ENCODE assay signal across 8 mouse cellular contexts in genomic region chr3:97185098-97185860, GRCm38 (mm10). TPM values are rescaled to one million over a fixed set of nuclear protein-coding genes. Genes with fewer than 3 reads are reported as not detected.
DNase-seq lines count a peak whose midpoint lies in the region; ATAC-seq and TF ChIP-seq lines count a peak whose summit lies in the region.

No protein-coding gene starts in this region.

- intact Hi-C loops in left cerebral cortex, postnatal 25 days (cut with DNase I), result loop anchor here (1.0 to 10.0 kb wide), 3 partner anchors 152 to 400 kb away; no protein-coding TSS in a partner anchor

- peak; percentile 87 for ATAC-seq in frontal cortex, adult (ENCODE audit: low TSS enrichment)
- ATAC-seq in intestine, postnatal 0 days, result 0 out of 2 replicates have a peak, but pooled peaks have one; percentile 28
- ATAC-seq in midbrain, embryonic 15.5 days (replicated peaks), result 0 out of 2 replicates have a peak, but pooled peaks have one; percentile 52

- no peak for TF ChIP-seq POLR2A in cerebellum, adult 2 months (IDR thresholded peaks at IDR 0.05; ENCODE audit: borderline replicate concordance, insufficient read depth, low read length)

- H3K27me3 ChIP-seq in cerebellum, adult 2 months (ENCODE audit: control insufficient read depth, insufficient read depth, low read length), result no peaks in the 10 kb centered on the region
- H3K27me3 ChIP-seq in intestine, postnatal 0 days (replicated peaks; ENCODE audit: control insufficient read depth, insufficient read depth, low read length), result no peaks in the 10 kb centered on the region
- no peaks in the 10 kb centered on the region for H3K27me3 ChIP-seq in midbrain, embryonic 15.5 days (replicated peaks)

- no peaks in the 10 kb centered on the region for H3K9me3 ChIP-seq in intestine, postnatal 0 days (ENCODE audit: control insufficient read depth)
- no peaks in the 10 kb centered on the region for H3K9me3 ChIP-seq in midbrain, embryonic 15.5 days

- WGBS in cerebellum, adult 2 months, result 45% methylated on average over 10 of the region's 10 CpGs
- 27% methylated on average over 10 of the region's 10 CpGs for WGBS in intestine, postnatal 0 days
- WGBS in midbrain, embryonic 15.5 days, result 44% methylated on average over 10 of the region's 10 CpGs

- H3K4me2 ChIP-seq in intestine, postnatal 0 days (replicated peaks; ENCODE audit: low read depth), result no peak overlapping the region
- H3K4me2 ChIP-seq in midbrain, embryonic 15.5 days, result no peak overlapping the region

- no peaks in the 10 kb centered on the region for H3K36me3 ChIP-seq in intestine, postnatal 0 days (ENCODE audit: control insufficient read depth, insufficient read depth)
- no peaks in the 10 kb centered on the region for H3K36me3 ChIP-seq in midbrain, embryonic 15.5 days (replicated peaks)

- H3K27ac ChIP-seq in cerebellum, adult 2 months (ENCODE audit: insufficient read depth, low read length), result no peak overlapping the region
- H3K27ac ChIP-seq in intestine, postnatal 0 days (ENCODE audit: low read depth, low read length), result no peak overlapping the region
- H3K27ac ChIP-seq in midbrain, embryonic 15.5 days, result no peak overlapping the region

- no peaks in the 10 kb centered on the region for H3K4me1 ChIP-seq in cerebellum, adult 2 months (ENCODE audit: control insufficient read depth, insufficient read depth, low read length)
- no peaks in the 10 kb centered on the region for H3K4me1 ChIP-seq in intestine, postnatal 0 days (replicated peaks; ENCODE audit: control insufficient read depth, insufficient read depth, low read length)
- H3K4me1 ChIP-seq in midbrain, embryonic 15.5 days, result peaks cover 3% of the 10 kb centered on the region; the same call in 1 of the 2 replicates

- no peak overlapping the region for H3K4me3 ChIP-seq in cerebellum, adult 2 months (replicated peaks; ENCODE audit: insufficient read depth, low read depth, low read length)
- H3K4me3 ChIP-seq in intestine, postnatal 0 days (ENCODE audit: low read depth, low read length), result no peak overlapping the region
- H3K4me3 ChIP-seq in midbrain, embryonic 15.5 days, result no peak overlapping the region

- peak; percentile 92 for TF ChIP-seq CTCF in cerebellum, adult 2 months (IDR thresholded peaks at IDR 0.05; ENCODE audit: borderline replicate concordance, insufficient read depth, low read depth, low read length)
- TF ChIP-seq CTCF in intestine, postnatal 0 days (IDR thresholded peaks at IDR 0.05; ENCODE audit: low read depth), result peak; percentile 96

- DNase-seq in 416B (ENCODE audit: low read depth), result peak; percentile 61
- DNase-seq in MN1 (ENCODE audit: low spot score), result peak; percentile 86
- DNase-seq in cerebellum, adult 2 months, result peak; percentile 63 to 68
- peak; percentile 74 to 79 for DNase-seq in left cerebral cortex, postnatal 25 days (ENCODE audit: low spot score in 2 of 2)
- DNase-seq in thymus, postnatal 0 days (ENCODE audit: low spot score), result peak; percentile 68

- no peak overlapping the region for H3K9ac ChIP-seq in intestine, postnatal 0 days (ENCODE audit: low read depth, low read length)
- no peak overlapping the region for H3K9ac ChIP-seq in midbrain, embryonic 15.5 days

RNA-seq across cellular contexts. Expression of gene Acp6, which starts 26.7 kb away (rescaled TPM):
- 42.4 and 43.8 TPM in 2 replicates for polyA plus RNA-seq in cerebellum, adult 2 months (2012; rRNA removed)
- 33.1 and 37.5 TPM in 2 replicates for polyA plus RNA-seq in intestine, postnatal 0 days (2015; fragmentation: Nextera tagmentation; extraction: Ambion mirVana)
- 10 to 100 TPM; 18.5 to 24.9 TPM for total RNA-seq in left cerebral cortex, postnatal 25 days (2021)
- 21.6 and 22.4 TPM in 2 replicates for polyA plus RNA-seq in midbrain, embryonic 15.5 days (2015; fragmentation: Nextera tagmentation; extraction: Ambion mirVana)
- polyA plus RNA-seq in thymus, postnatal 0 days (2015; fragmentation: Nextera tagmentation; extraction: Ambion mirVana), result 38.1 and 45.3 TPM in 2 replicates

Comparison
In these comparisons a context has a peak if more than half of its experiments do, and no peak if none do; other contexts are left out.
1. ATAC-seq: peak in every context shown above with its lines; median percentile 87 in frontal cortex, adult; 52 in midbrain, embryonic 15.5 days; 28 in intestine, postnatal 0 days.